Mouse (Mus musculus): ENCODE results near the gene Atp2b2.

DNA sequence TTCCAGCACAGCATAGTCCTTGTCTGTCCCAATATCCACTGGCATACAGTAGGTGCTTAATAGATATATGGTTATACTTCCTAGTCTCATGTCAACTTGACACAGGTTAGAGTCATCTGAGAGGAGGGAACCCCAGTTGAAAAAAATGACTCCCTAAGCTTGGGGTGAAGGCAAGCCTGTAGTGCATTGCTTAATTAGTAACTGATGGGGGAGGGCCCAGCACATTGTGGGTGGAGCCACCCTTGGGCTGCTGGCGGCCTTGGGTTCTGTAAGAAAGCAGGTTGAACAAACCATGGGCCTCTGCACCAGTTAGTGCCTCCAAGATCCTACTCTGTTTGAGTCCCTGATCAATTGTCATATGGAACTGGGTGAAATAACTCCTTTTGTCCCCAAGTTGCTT lies 231.0 kb downstream of the Atp2b2 start:
- TF ChIP-seq POLR2A (IDR thresholded peaks at IDR 0.05; ENCODE audit: low read depth, low read length) = no peak
- TF ChIP-seq CTCF (IDR thresholded peaks at IDR 0.05; ENCODE audit: borderline replicate concordance, insufficient read depth, low read length) = no peak

Data from embryonic fibroblast, embryonic 13.5 days (primary cell).